ENCODE assay signal across 10 mouse cellular contexts in the genomic region with DNA sequence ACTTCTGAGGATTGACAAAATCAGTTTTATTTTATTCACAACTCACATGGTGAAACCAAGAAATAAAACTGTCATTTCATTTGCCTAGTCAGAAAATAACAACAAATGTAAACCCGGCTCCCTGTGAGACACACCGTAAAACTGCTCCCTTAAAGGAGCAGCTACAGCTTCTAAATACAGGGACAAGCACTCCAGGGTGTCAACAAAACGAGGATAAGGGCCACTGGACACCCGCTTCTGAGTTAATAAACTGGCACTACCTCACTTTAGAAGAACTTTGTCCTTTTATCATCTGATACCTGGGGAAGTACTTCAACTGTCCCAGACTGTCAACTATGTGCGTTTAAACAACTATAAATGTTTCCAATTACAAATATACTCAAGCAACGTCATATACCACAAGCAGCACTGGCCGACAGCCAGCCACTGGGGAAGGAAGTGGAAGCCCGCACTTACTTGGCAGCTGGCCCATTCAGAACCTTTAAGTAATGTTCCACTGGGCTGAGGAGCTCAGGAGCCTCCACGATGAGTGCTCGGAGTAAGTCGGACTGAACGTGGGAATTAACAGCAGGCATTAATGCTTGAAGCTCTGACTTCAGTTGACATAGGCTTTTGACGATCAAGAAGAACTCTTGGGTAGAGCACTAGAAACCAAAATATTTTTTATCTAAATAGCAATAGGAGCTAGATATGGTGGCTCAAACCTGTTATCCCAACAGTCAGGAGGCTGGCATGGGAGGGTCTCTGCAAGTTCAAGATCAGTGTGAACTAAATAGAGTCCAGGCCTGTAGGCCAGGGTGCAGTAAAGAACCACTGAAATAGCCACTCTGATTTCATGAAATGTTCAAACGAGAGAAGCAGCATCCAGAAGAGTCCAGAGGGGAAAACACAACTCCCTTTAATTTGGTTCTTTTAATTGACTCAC. TPM values are rescaled to one million over a fixed set of nuclear protein-coding genes. Genes with fewer than 3 reads are reported as not detected.
A peak's percentile ranks its signal among the peaks of the same experiment; 100 is the strongest.
DNase-seq lines count a peak whose midpoint lies in the region; ATAC-seq and TF ChIP-seq lines count a peak whose summit lies in the region.
"Had no signal": no experiment of that assay in that cellular context is flagged by ENCODE, and none has a peak within 500 bp of the region (broad histone marks: within the 10 kb centered on the region; RNA-seq: fewer than 3 reads in every experiment).

No protein-coding gene starts in this region.

- no peaks in the 10 kb centered on the region for H3K27me3 ChIP-seq in midbrain, postnatal 0 days (ENCODE audit: insufficient read depth, low read length)
- no peaks in the 10 kb centered on the region for H3K27me3 ChIP-seq in midbrain, embryonic 15.5 days (replicated peaks)
- no peaks in the 10 kb centered on the region for H3K27me3 ChIP-seq in kidney, embryonic 16.5 days (ENCODE audit: insufficient read depth, low read length)
- H3K27me3 ChIP-seq in stomach, embryonic 16.5 days (ENCODE audit: control insufficient read depth, insufficient read depth, low read length) = no peaks in the 10 kb centered on the region
- H3K27me3 ChIP-seq: limb, embryonic 15.5 days had no signal

- no peak overlapping the region for H3K4me3 ChIP-seq in midbrain, postnatal 0 days (ENCODE audit: low read depth, low read length)
- no peak overlapping the region for H3K4me3 ChIP-seq in midbrain, embryonic 15.5 days
- H3K4me3 ChIP-seq in kidney, embryonic 16.5 days (ENCODE audit: low read length) = no peak overlapping the region
- H3K4me3 ChIP-seq in stomach, embryonic 16.5 days (replicated peaks; ENCODE audit: low read length) = no peak overlapping the region
- H3K4me3 ChIP-seq: limb, embryonic 15.5 days had no signal

- DNase-seq in midbrain, postnatal 0 days (ENCODE audit: low spot score) = peak; percentile 31
- DNase-seq in adrenal gland, postnatal 10 days = peak; percentile 80
- DNase-seq in heart, adult 9 months (ENCODE audit: low spot score in 2 of 2) = peak; percentile 52 to 56
- DNase-seq in lung, postnatal 25 days (ENCODE audit: low spot score) = peak; percentile 87
- DNase-seq in retina, embryonic 14.5 days (ENCODE audit: low spot score) = no peak

- TF ChIP-seq CTCF in midbrain, postnatal 0 days (IDR thresholded peaks at IDR 0.05) = no peak

- no peak overlapping the region for H3K9ac ChIP-seq in midbrain, postnatal 0 days (replicated peaks; ENCODE audit: low read length, poor library complexity, severe bottlenecking)
- no peak overlapping the region for H3K9ac ChIP-seq in midbrain, embryonic 15.5 days
- H3K9ac ChIP-seq in kidney, embryonic 16.5 days (replicated peaks; ENCODE audit: low read length) = no peak overlapping the region
- H3K9ac ChIP-seq in stomach, embryonic 16.5 days (ENCODE audit: low read length) = no peak overlapping the region
- H3K9ac ChIP-seq: limb, embryonic 15.5 days had no signal

- H3K4me2 ChIP-seq in midbrain, postnatal 0 days (ENCODE audit: low read depth, low read length, poor library complexity, severe bottlenecking) = no peak overlapping the region
- no peak overlapping the region for H3K4me2 ChIP-seq in midbrain, embryonic 15.5 days
- 0 out of 2 replicates have a peak overlapping the region, but pooled peaks have one; percentile 0 for H3K4me2 ChIP-seq in kidney, embryonic 16.5 days (replicated peaks; ENCODE audit: low read depth, low read length)
- no peak overlapping the region for H3K4me2 ChIP-seq in stomach, embryonic 16.5 days (ENCODE audit: low read depth, low read length)
- H3K4me2 ChIP-seq: limb, embryonic 15.5 days had no signal

- H3K36me3 ChIP-seq in midbrain, postnatal 0 days (ENCODE audit: insufficient read depth, low read length) = 0 out of 2 replicates have a peak, but pooled peaks cover 3% of the 10 kb centered on the region
- H3K36me3 ChIP-seq in midbrain, embryonic 15.5 days (replicated peaks) = no peaks in the 10 kb centered on the region
- H3K36me3 ChIP-seq in kidney, embryonic 16.5 days (ENCODE audit: insufficient read depth, low read length) = peaks cover 5% of the 10 kb centered on the region
- no peaks in the 10 kb centered on the region for H3K36me3 ChIP-seq in stomach, embryonic 16.5 days (ENCODE audit: control insufficient read depth, insufficient read depth, low read length)
- H3K36me3 ChIP-seq: limb, embryonic 15.5 days had no signal

- H3K27ac ChIP-seq in midbrain, postnatal 0 days (ENCODE audit: low read depth, low read length) = no peak overlapping the region
- H3K27ac ChIP-seq in midbrain, embryonic 15.5 days = no peak overlapping the region
- no peak overlapping the region for H3K27ac ChIP-seq in kidney, embryonic 16.5 days (ENCODE audit: low read length)
- no peak overlapping the region for H3K27ac ChIP-seq in stomach, embryonic 16.5 days (ENCODE audit: low read length)
- H3K27ac ChIP-seq: limb, embryonic 15.5 days had no signal

- no peak for ATAC-seq in midbrain, postnatal 0 days (ENCODE audit: low FRiP score)
- no peak for ATAC-seq in midbrain, embryonic 15.5 days (replicated peaks)
- ATAC-seq in kidney, embryonic 16.5 days (ENCODE audit: low FRiP score, low TSS enrichment) = peak; percentile 78; the same call in 1 of the 2 replicates
- peak; percentile 56; the same call in 1 of the 2 replicates for ATAC-seq in stomach, embryonic 16.5 days (ENCODE audit: insufficient read depth, low FRiP score)

- no peaks in the 10 kb centered on the region for H3K9me3 ChIP-seq in midbrain, postnatal 0 days (ENCODE audit: low read length)
- H3K9me3 ChIP-seq in midbrain, embryonic 15.5 days = no peaks in the 10 kb centered on the region
- H3K9me3 ChIP-seq in kidney, embryonic 16.5 days (ENCODE audit: low read length) = no peaks in the 10 kb centered on the region
- H3K9me3 ChIP-seq in stomach, embryonic 16.5 days (replicated peaks; ENCODE audit: control insufficient read depth, low read length) = no peaks in the 10 kb centered on the region
- H3K9me3 ChIP-seq: limb, embryonic 15.5 days had no signal

- 73% methylated on average over 14 of the region's 14 CpGs for WGBS in midbrain, postnatal 0 days
- WGBS in midbrain, embryonic 15.5 days = 85% methylated on average over 14 of the region's 14 CpGs
- WGBS in kidney, embryonic 16.5 days = 46% methylated on average over 14 of the region's 14 CpGs
- WGBS in stomach, embryonic 16.5 days = 50% methylated on average over 14 of the region's 14 CpGs

- H3K4me1 ChIP-seq in midbrain, postnatal 0 days (ENCODE audit: insufficient read depth, low read length) = no peaks in the 10 kb centered on the region
- H3K4me1 ChIP-seq in midbrain, embryonic 15.5 days = no peaks in the 10 kb centered on the region
- peaks cover 4% of the 10 kb centered on the region; the same call in 1 of the 2 replicates for H3K4me1 ChIP-seq in kidney, embryonic 16.5 days (ENCODE audit: insufficient read depth, low read length)
- no peaks in the 10 kb centered on the region for H3K4me1 ChIP-seq in stomach, embryonic 16.5 days (ENCODE audit: control insufficient read depth, insufficient read depth, low read length)

RNA-seq across cellular contexts. Expression of a gene that starts 31.2 kb away (rescaled TPM):
- not detected in 2 replicates for total RNA-seq in midbrain, postnatal 0 days (2014; rRNA removed)
- polyA plus RNA-seq in midbrain, postnatal 0 days (2015; fragmentation: Nextera tagmentation; extraction: Ambion mirVana) = 0.30 and 0.45 TPM in 2 replicates
- polyA plus RNA-seq in midbrain, embryonic 15.5 days (2015; fragmentation: Nextera tagmentation; extraction: Ambion mirVana) = 0.97 and 1.00 TPM in 2 replicates
- total RNA-seq in adrenal gland, postnatal 10 days (2021) = not detected
- 1.2 and 1.9 TPM in 2 replicates for polyA plus RNA-seq in kidney, embryonic 16.5 days (2015; fragmentation: Nextera tagmentation; extraction: Ambion mirVana)
- 0.62 and 0.90 TPM in 2 replicates for polyA plus RNA-seq in stomach, embryonic 16.5 days (2015; fragmentation: Nextera tagmentation; extraction: Ambion mirVana)
- polyA plus RNA-seq: testis, adult 2 months had no signal

Comparison
In these comparisons a context has a peak if more than half of its experiments do, and no peak if none do; other contexts are left out.
1. ATAC-seq: peak in kidney, embryonic 16.5 days (single experiment) and stomach, embryonic 16.5 days (single experiment); none in midbrain, postnatal 0 days (single experiment) and midbrain, embryonic 15.5 days (single experiment).